9 mouse cellular contexts compared by ENCODE assay signal in genomic region chr14:72601381-72602305, GRCm38 (mm10).
A peak's percentile ranks its signal among the peaks of the same experiment; 100 is the strongest.
DNase-seq lines count a peak whose midpoint lies in the region; ATAC-seq and TF ChIP-seq lines count a peak whose summit lies in the region.
"Had no signal": no experiment of that assay in that cellular context is flagged by ENCODE, and none has a peak within 500 bp of the region (broad histone marks: within the 10 kb centered on the region; RNA-seq: fewer than 3 reads in every experiment).

No protein-coding gene starts in this region.

- peak overlapping the region; percentile 76 for H3K9ac ChIP-seq in liver, adult 2 months (ENCODE audit: low read depth, low read length)
- peak overlapping the region; percentile 72 for H3K9ac ChIP-seq in embryonic facial prominence, embryonic 13.5 days
- 0 out of 2 replicates have a peak overlapping the region, but pooled peaks have one; percentile 11 for H3K9ac ChIP-seq in intestine, embryonic 15.5 days
- H3K9ac ChIP-seq in neural tube, embryonic 12.5 days: peak overlapping the region; percentile 55

- peak; percentile 72 for DNase-seq in liver, adult 2 months (ENCODE audit: extremely low read depth, low read depth, low spot score)
- DNase-seq in liver: no peak
- no peak for DNase-seq in gastrocnemius, postnatal 25 days
- no peak for DNase-seq in urinary bladder, postnatal 10 days (ENCODE audit: low spot score)
- DNase-seq: adrenal gland, adult 8-10 months had no signal

- peak overlapping the region; percentile 80 for H3K4me2 ChIP-seq in embryonic facial prominence, embryonic 13.5 days
- peak overlapping the region; percentile 53 for H3K4me2 ChIP-seq in intestine, embryonic 15.5 days (replicated peaks)
- peak overlapping the region; percentile 74 for H3K4me2 ChIP-seq in neural tube, embryonic 12.5 days (replicated peaks)

- H3K36me3 ChIP-seq in liver, adult 2 months (ENCODE audit: control insufficient read depth, insufficient read depth, low read length): peaks cover 11% of the 10 kb centered on the region
- H3K36me3 ChIP-seq in embryonic facial prominence, embryonic 13.5 days: peaks cover 8% of the 10 kb centered on the region
- 0 out of 2 replicates have a peak, but pooled peaks cover 3% of the 10 kb centered on the region for H3K36me3 ChIP-seq in intestine, embryonic 15.5 days
- H3K36me3 ChIP-seq in neural tube, embryonic 12.5 days: 0 out of 2 replicates have a peak, but pooled peaks cover 6% of the 10 kb centered on the region

- no peak for TF ChIP-seq CTCF in liver, adult 2 months (IDR thresholded peaks at IDR 0.05; ENCODE audit: low read depth, low read length)

- peaks cover 32% of the 10 kb centered on the region for H3K4me1 ChIP-seq in liver, adult 2 months (ENCODE audit: control insufficient read depth, insufficient read depth, low read length)
- H3K4me1 ChIP-seq in embryonic facial prominence, embryonic 13.5 days: peaks cover 14% of the 10 kb centered on the region
- H3K4me1 ChIP-seq in intestine, embryonic 15.5 days (replicated peaks): peaks cover 8% of the 10 kb centered on the region; the same call in 1 of the 2 replicates
- peaks cover 15% of the 10 kb centered on the region for H3K4me1 ChIP-seq in neural tube, embryonic 12.5 days

- no peaks in the 10 kb centered on the region for H3K27me3 ChIP-seq in liver, adult 2 months (ENCODE audit: control insufficient read depth, insufficient read depth, low read length)
- H3K27me3 ChIP-seq in embryonic facial prominence, embryonic 13.5 days: no peaks in the 10 kb centered on the region
- H3K27me3 ChIP-seq in intestine, embryonic 15.5 days (replicated peaks): no peaks in the 10 kb centered on the region
- H3K27me3 ChIP-seq in neural tube, embryonic 12.5 days (replicated peaks): no peaks in the 10 kb centered on the region

- TF ChIP-seq POLR2A in liver, adult 2 months (IDR thresholded peaks at IDR 0.05; ENCODE audit: extremely low read depth, insufficient read depth, low read length): no peak

- no peak for ATAC-seq in embryonic facial prominence, embryonic 13.5 days (ENCODE audit: insufficient number of reproducible peaks, insufficient read depth, low FRiP score, low TSS enrichment, low read depth)
- ATAC-seq in intestine, embryonic 15.5 days: no peak
- ATAC-seq in neural tube, embryonic 12.5 days (ENCODE audit: low FRiP score, low read depth): no peak
- ATAC-seq in inflammation-experienced regulatory T-cells, adult 6 months: no peak

- H3K27ac ChIP-seq in liver, adult 2 months (replicated peaks; ENCODE audit: insufficient read depth, low read depth, low read length): peak overlapping the region; percentile 76
- H3K27ac ChIP-seq in embryonic facial prominence, embryonic 13.5 days: no peak overlapping the region
- no peak overlapping the region for H3K27ac ChIP-seq in intestine, embryonic 15.5 days
- no peak overlapping the region for H3K27ac ChIP-seq in neural tube, embryonic 12.5 days

- H3K79me2 ChIP-seq in liver, adult 2 months (ENCODE audit: control insufficient read depth, insufficient read depth, low read length): peaks cover 25% of the 10 kb centered on the region; the same call in 1 of the 2 replicates

- H3K4me3 ChIP-seq in liver, adult 2 months (ENCODE audit: insufficient read depth, low read depth, low read length): peak overlapping the region; percentile 61
- H3K4me3 ChIP-seq in embryonic facial prominence, embryonic 13.5 days: peak overlapping the region; percentile 53
- H3K4me3 ChIP-seq in intestine, embryonic 15.5 days (replicated peaks): peak overlapping the region; percentile 43
- peak overlapping the region; percentile 46 for H3K4me3 ChIP-seq in neural tube, embryonic 12.5 days

- H3K9me3 ChIP-seq in embryonic facial prominence, embryonic 13.5 days: no peaks in the 10 kb centered on the region
- no peaks in the 10 kb centered on the region for H3K9me3 ChIP-seq in intestine, embryonic 15.5 days
- no peaks in the 10 kb centered on the region for H3K9me3 ChIP-seq in neural tube, embryonic 12.5 days

- WGBS in liver, adult 2 months: 12% methylated on average over 5 of the region's 5 CpGs
- 54% methylated on average over 5 of the region's 5 CpGs for WGBS in embryonic facial prominence, embryonic 13.5 days
- 44% methylated on average over 5 of the region's 5 CpGs for WGBS in intestine, embryonic 15.5 days
- WGBS in neural tube, embryonic 12.5 days: 55% methylated on average over 5 of the region's 5 CpGs

Comparison
In these comparisons a context has a peak if more than half of its experiments do, and no peak if none do; other contexts are left out.
1. H3K9ac ChIP-seq: peak in every context shown above with its lines; median percentile 76 in liver, adult 2 months; 72 in embryonic facial prominence, embryonic 13.5 days; 55 in neural tube, embryonic 12.5 days; 11 in intestine, embryonic 15.5 days.